11 mouse cellular contexts compared by ENCODE assay signal in the genomic region with DNA sequence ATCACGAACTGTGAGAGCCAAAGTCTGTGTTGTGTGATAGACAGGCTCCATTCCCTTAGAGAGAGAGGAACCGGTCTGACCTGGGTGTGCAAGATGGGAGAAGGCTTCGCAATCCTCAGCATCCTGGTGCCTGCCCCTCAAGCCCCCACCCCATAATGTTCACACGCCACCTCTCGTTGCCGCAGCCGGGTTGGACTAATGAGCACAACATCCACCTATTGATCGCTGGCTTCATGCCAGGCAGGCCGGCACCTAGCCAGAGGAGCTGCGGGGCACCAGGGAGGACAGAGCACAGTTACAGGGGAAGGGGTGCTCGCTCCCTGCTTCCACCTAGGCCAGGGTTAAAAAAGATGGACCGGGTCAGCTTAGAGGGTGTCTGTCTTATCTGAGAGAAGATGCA. TPM values are rescaled to one million over a fixed set of nuclear protein-coding genes. Genes with fewer than 3 reads are reported as not detected.
DNase-seq lines count a peak whose midpoint lies in the region; ATAC-seq and TF ChIP-seq lines count a peak whose summit lies in the region.
"Had no signal": no experiment of that assay in that cellular context is flagged by ENCODE, and none has a peak within 500 bp of the region (broad histone marks: within the 10 kb centered on the region; RNA-seq: fewer than 3 reads in every experiment).

No protein-coding gene starts in this region.

- 0 out of 2 replicates have a peak, but pooled peaks have one; percentile 18 for ATAC-seq in lung, embryonic 14.5 days (ENCODE audit: insufficient read depth)
- peak; percentile 28 for ATAC-seq in forebrain, embryonic 14.5 days
- peak; percentile 6; the same call in 1 of the 2 replicates for ATAC-seq in intestine, postnatal 0 days
- ATAC-seq in neural tube, embryonic 14.5 days (ENCODE audit: low read depth), result peak; percentile 9; the same call in 1 of the 2 replicates
- no peak for ATAC-seq in kidney, embryonic 14.5 days (ENCODE audit: low FRiP score, low TSS enrichment)
- ATAC-seq: CD4-positive, CD25-positive, alpha-beta regulatory T cell, adult 4 months had no signal

- no peak for DNase-seq in lung, embryonic 14.5 days
- no peak for DNase-seq in lung, postnatal 36 days
- peak; percentile 39 for DNase-seq in forebrain, embryonic 14.5 days (ENCODE audit: low spot score)
- no peak for DNase-seq in urinary bladder, postnatal 36 days (ENCODE audit: low spot score in 2 of 2)
- DNase-seq: adrenal gland, postnatal 10 days; thymus, adult 18-20 months had no signal

- no peak overlapping the region for H3K4me2 ChIP-seq in lung, embryonic 14.5 days
- no peak overlapping the region for H3K4me2 ChIP-seq in forebrain, embryonic 14.5 days (ENCODE audit: low read length)
- 0 out of 2 replicates have a peak overlapping the region, but pooled peaks have one; percentile 24 for H3K4me2 ChIP-seq in intestine, postnatal 0 days (replicated peaks; ENCODE audit: low read depth)
- H3K4me2 ChIP-seq in neural tube, embryonic 14.5 days (ENCODE audit: low read depth, low read length), result no peak overlapping the region
- H3K4me2 ChIP-seq in kidney, embryonic 14.5 days (replicated peaks; ENCODE audit: low read depth, low read length), result no peak overlapping the region

- no peak overlapping the region for H3K27ac ChIP-seq in lung, embryonic 14.5 days (ENCODE audit: low read depth)
- H3K27ac ChIP-seq in forebrain, embryonic 14.5 days (ENCODE audit: low read depth, low read length), result peak overlapping the region; percentile 72
- no peak overlapping the region for H3K27ac ChIP-seq in intestine, postnatal 0 days (ENCODE audit: low read depth, low read length)
- H3K27ac ChIP-seq in neural tube, embryonic 14.5 days (ENCODE audit: low read depth, low read length), result peak overlapping the region; percentile 16; the same call in 1 of the 2 replicates
- H3K27ac ChIP-seq in kidney, embryonic 14.5 days (ENCODE audit: low read depth, low read length), result no peak overlapping the region
- H3K27ac ChIP-seq: macrophage had no signal

- H3K4me1 ChIP-seq in lung, embryonic 14.5 days (ENCODE audit: insufficient read depth), result 0 out of 2 replicates have a peak, but pooled peaks cover 7% of the 10 kb centered on the region
- H3K4me1 ChIP-seq in forebrain, embryonic 14.5 days (ENCODE audit: control insufficient read depth, insufficient read depth, low read length), result peaks cover 43% of the 10 kb centered on the region
- H3K4me1 ChIP-seq in intestine, postnatal 0 days (replicated peaks; ENCODE audit: control insufficient read depth, insufficient read depth, low read length), result 0 out of 2 replicates have a peak, but pooled peaks cover 2% of the 10 kb centered on the region
- H3K4me1 ChIP-seq in neural tube, embryonic 14.5 days (ENCODE audit: control insufficient read depth, insufficient read depth, low read length), result peaks cover 21% of the 10 kb centered on the region
- H3K4me1 ChIP-seq in kidney, embryonic 14.5 days (ENCODE audit: control insufficient read depth, insufficient read depth, low read length), result peaks cover 41% of the 10 kb centered on the region

- peaks cover 25% of the 10 kb centered on the region for H3K36me3 ChIP-seq in lung, embryonic 14.5 days (ENCODE audit: insufficient read depth)
- peaks cover 19% of the 10 kb centered on the region for H3K36me3 ChIP-seq in forebrain, embryonic 14.5 days (ENCODE audit: control insufficient read depth, insufficient read depth, low read length)
- H3K36me3 ChIP-seq in intestine, postnatal 0 days (ENCODE audit: control insufficient read depth, insufficient read depth), result peaks cover 23% of the 10 kb centered on the region
- H3K36me3 ChIP-seq in neural tube, embryonic 14.5 days (ENCODE audit: control insufficient read depth, insufficient read depth, low read length), result no peaks in the 10 kb centered on the region
- H3K36me3 ChIP-seq in kidney, embryonic 14.5 days (ENCODE audit: control insufficient read depth, insufficient read depth, low read length), result peaks cover 25% of the 10 kb centered on the region

- H3K27me3 ChIP-seq in lung, embryonic 14.5 days (ENCODE audit: insufficient read depth, low read length), result no peaks in the 10 kb centered on the region; the same call in 1 of the 2 replicates
- no peaks in the 10 kb centered on the region for H3K27me3 ChIP-seq in forebrain, embryonic 14.5 days (replicated peaks; ENCODE audit: control insufficient read depth, insufficient read depth, low read length)
- H3K27me3 ChIP-seq in intestine, postnatal 0 days (replicated peaks; ENCODE audit: control insufficient read depth, insufficient read depth, low read length), result no peaks in the 10 kb centered on the region
- H3K27me3 ChIP-seq in neural tube, embryonic 14.5 days (ENCODE audit: control insufficient read depth, insufficient read depth, low read length), result no peaks in the 10 kb centered on the region
- H3K27me3 ChIP-seq in kidney, embryonic 14.5 days (ENCODE audit: control insufficient read depth, insufficient read depth, low read length), result no peaks in the 10 kb centered on the region

- 34% methylated on average over 12 of the region's 12 CpGs for WGBS in lung, embryonic 14.5 days
- 14% methylated on average over 12 of the region's 12 CpGs for WGBS in forebrain, embryonic 14.5 days
- 30% methylated on average over 12 of the region's 12 CpGs for WGBS in intestine, postnatal 0 days
- 17% methylated on average over 12 of the region's 12 CpGs for WGBS in neural tube, embryonic 14.5 days
- WGBS in kidney, embryonic 14.5 days, result 28% methylated on average over 12 of the region's 12 CpGs

- no peak overlapping the region for H3K9ac ChIP-seq in lung, embryonic 14.5 days
- peak overlapping the region; percentile 37; the same call in 1 of the 2 replicates for H3K9ac ChIP-seq in forebrain, embryonic 14.5 days (ENCODE audit: low read length)
- no peak overlapping the region for H3K9ac ChIP-seq in intestine, postnatal 0 days (ENCODE audit: low read depth, low read length)
- H3K9ac ChIP-seq in neural tube, embryonic 14.5 days (replicated peaks; ENCODE audit: low read depth, low read length), result no peak overlapping the region; the same call in 1 of the 2 replicates
- H3K9ac ChIP-seq in kidney, embryonic 14.5 days (ENCODE audit: low read depth, low read length), result no peak overlapping the region

- H3K9me3 ChIP-seq in lung, embryonic 14.5 days (ENCODE audit: low read depth, low read length), result no peaks in the 10 kb centered on the region
- no peaks in the 10 kb centered on the region for H3K9me3 ChIP-seq in forebrain, embryonic 14.5 days (replicated peaks; ENCODE audit: control insufficient read depth, low read length)
- no peaks in the 10 kb centered on the region for H3K9me3 ChIP-seq in intestine, postnatal 0 days (ENCODE audit: control insufficient read depth)
- H3K9me3 ChIP-seq in neural tube, embryonic 14.5 days (ENCODE audit: control insufficient read depth, low read length), result no peaks in the 10 kb centered on the region
- no peaks in the 10 kb centered on the region for H3K9me3 ChIP-seq in kidney, embryonic 14.5 days (ENCODE audit: control insufficient read depth, low read length)

- H3K4me3 ChIP-seq in lung, embryonic 14.5 days (ENCODE audit: low read depth, low read length), result no peak overlapping the region
- no peak overlapping the region for H3K4me3 ChIP-seq in forebrain, embryonic 14.5 days (ENCODE audit: low read depth, low read length)
- no peak overlapping the region for H3K4me3 ChIP-seq in intestine, postnatal 0 days (ENCODE audit: low read depth, low read length)
- H3K4me3 ChIP-seq in neural tube, embryonic 14.5 days (ENCODE audit: low read depth, low read length), result no peak overlapping the region
- no peak overlapping the region for H3K4me3 ChIP-seq in kidney, embryonic 14.5 days (ENCODE audit: low read length)

- TF ChIP-seq CTCF in lung, embryonic 14.5 days (IDR thresholded peaks at IDR 0.05; ENCODE audit: low read depth), result no peak
- no peak for TF ChIP-seq CTCF in intestine, postnatal 0 days (IDR thresholded peaks at IDR 0.05; ENCODE audit: low read depth)

RNA-seq across cellular contexts. Expression of a gene that starts 5.4 kb away (rescaled TPM):
- 24.6 and 27.0 TPM in 2 replicates for polyA plus RNA-seq in lung, embryonic 14.5 days (2014; fragmentation: Nextera tagmentation; extraction: Ambion mirVana)
- 12.3 and 14.6 TPM in 2 replicates for polyA plus RNA-seq in forebrain, embryonic 14.5 days (2014; fragmentation: Nextera tagmentation; extraction: Ambion mirVana)
- polyA plus RNA-seq in intestine, postnatal 0 days (2015; fragmentation: Nextera tagmentation; extraction: Ambion mirVana), result 5.1 and 5.3 TPM in 2 replicates
- 4.3 and 6.1 TPM in 2 replicates for polyA plus RNA-seq in neural tube, embryonic 14.5 days (2014; fragmentation: Nextera tagmentation; extraction: Ambion mirVana)
- 30.1 and 36.6 TPM in 2 replicates for polyA plus RNA-seq in kidney, embryonic 14.5 days (2014; fragmentation: Nextera tagmentation; extraction: Ambion mirVana)
- polyA plus RNA-seq: CD4-positive, CD25-positive, alpha-beta regulatory T cell, adult 4 months; macrophage had no signal

RNA-seq across cellular contexts. Expression of a gene that starts 9.7 kb away (rescaled TPM):
- polyA plus RNA-seq in lung, embryonic 14.5 days (2014; fragmentation: Nextera tagmentation; extraction: Ambion mirVana), result 4.7 and 5.8 TPM in 2 replicates
- 30.1 and 42.0 TPM in 2 replicates for polyA plus RNA-seq in forebrain, embryonic 14.5 days (2014; fragmentation: Nextera tagmentation; extraction: Ambion mirVana)
- 1.4 and 1.6 TPM in 2 replicates for polyA plus RNA-seq in intestine, postnatal 0 days (2015; fragmentation: Nextera tagmentation; extraction: Ambion mirVana)
- 85.7 and 96.9 TPM in 2 replicates for polyA plus RNA-seq in neural tube, embryonic 14.5 days (2014; fragmentation: Nextera tagmentation; extraction: Ambion mirVana)
- 9.7 and 10.1 TPM in 2 replicates for polyA plus RNA-seq in kidney, embryonic 14.5 days (2014; fragmentation: Nextera tagmentation; extraction: Ambion mirVana)
- polyA plus RNA-seq: CD4-positive, CD25-positive, alpha-beta regulatory T cell, adult 4 months; macrophage had no signal

RNA-seq across cellular contexts. Expression of a gene that starts 17.3 kb away (rescaled TPM):
- polyA plus RNA-seq in lung, embryonic 14.5 days (2014; fragmentation: Nextera tagmentation; extraction: Ambion mirVana), result 32.7 and 36.7 TPM in 2 replicates
- polyA plus RNA-seq in forebrain, embryonic 14.5 days (2014; fragmentation: Nextera tagmentation; extraction: Ambion mirVana), result 13.4 and 19.3 TPM in 2 replicates
- polyA plus RNA-seq in intestine, postnatal 0 days (2015; fragmentation: Nextera tagmentation; extraction: Ambion mirVana), result 33.9 and 37.0 TPM in 2 replicates
- 37.6 and 48.3 TPM in 2 replicates for polyA plus RNA-seq in neural tube, embryonic 14.5 days (2014; fragmentation: Nextera tagmentation; extraction: Ambion mirVana)
- polyA plus RNA-seq in kidney, embryonic 14.5 days (2014; fragmentation: Nextera tagmentation; extraction: Ambion mirVana), result 35.9 and 47.1 TPM in 2 replicates

RNA-seq across cellular contexts. Expression of a gene that starts 29.3 kb away (rescaled TPM):
- polyA plus RNA-seq in lung, embryonic 14.5 days (2014; fragmentation: Nextera tagmentation; extraction: Ambion mirVana), result 0.17 TPM in 1 of 2 replicates, not detected in the other
- polyA plus RNA-seq in forebrain, embryonic 14.5 days (2014; fragmentation: Nextera tagmentation; extraction: Ambion mirVana), result 0.08 and 0.15 TPM in 2 replicates
- polyA plus RNA-seq in intestine, postnatal 0 days (2015; fragmentation: Nextera tagmentation; extraction: Ambion mirVana), result 10.0 and 11.5 TPM in 2 replicates
- 0.19 and 0.25 TPM in 2 replicates for polyA plus RNA-seq in neural tube, embryonic 14.5 days (2014; fragmentation: Nextera tagmentation; extraction: Ambion mirVana)
- polyA plus RNA-seq in kidney, embryonic 14.5 days (2014; fragmentation: Nextera tagmentation; extraction: Ambion mirVana), result 0.18 and 0.30 TPM in 2 replicates
- polyA plus RNA-seq: macrophage had no signal

RNA-seq across cellular contexts. Expression of a gene that starts 32.6 kb away (rescaled TPM):
- 0.11 TPM in 1 of 2 replicates, not detected in the other for polyA plus RNA-seq in lung, embryonic 14.5 days (2014; fragmentation: Nextera tagmentation; extraction: Ambion mirVana)
- 0.78 and 0.83 TPM in 2 replicates for polyA plus RNA-seq in forebrain, embryonic 14.5 days (2014; fragmentation: Nextera tagmentation; extraction: Ambion mirVana)
- polyA plus RNA-seq in intestine, postnatal 0 days (2015; fragmentation: Nextera tagmentation; extraction: Ambion mirVana), result 23.5 and 26.7 TPM in 2 replicates
- 1.1 and 1.4 TPM in 2 replicates for polyA plus RNA-seq in neural tube, embryonic 14.5 days (2014; fragmentation: Nextera tagmentation; extraction: Ambion mirVana)
- polyA plus RNA-seq in kidney, embryonic 14.5 days (2014; fragmentation: Nextera tagmentation; extraction: Ambion mirVana), result 0.63 and 1.5 TPM in 2 replicates
- polyA plus RNA-seq: macrophage had no signal

Comparison
In these comparisons a context has a peak if more than half of its experiments do, and no peak if none do; other contexts are left out.
1. H3K27ac ChIP-seq: peak in forebrain, embryonic 14.5 days (single experiment) and neural tube, embryonic 14.5 days (single experiment); none in lung, embryonic 14.5 days (single experiment), intestine, postnatal 0 days (single experiment) and kidney, embryonic 14.5 days (single experiment).